Mouse (Mus musculus): ENCODE results near the gene Fbln7. TPM values are rescaled to one million over a fixed set of nuclear protein-coding genes. Genes with fewer than 3 reads are reported as not detected.

The Fbln7 gene
- polyA plus RNA-seq, 1 experiment = 0.09 TPM

GRCm38 (mm10) chr2:128871656-128872055, 8.9 kb downstream of the Fbln7 start:
- no peaks in the 10 kb centered on the region for H3K36me3 ChIP-seq (ENCODE audit: control insufficient read depth, insufficient read depth)
- no peak for TF ChIP-seq CEBPB (IDR thresholded peaks at IDR 0.05; ENCODE audit: low read depth)
- TF ChIP-seq CTCF (IDR thresholded peaks at IDR 0.05; ENCODE audit: control insufficient read depth, insufficient read depth, insufficient read length) = no peak
- no peak for TF ChIP-seq MAX (IDR thresholded peaks at IDR 0.05)
- TF ChIP-seq USF1 (IDR thresholded peaks at IDR 0.05; ENCODE audit: low read depth) = no peak
- TF ChIP-seq MYOG (IDR thresholded peaks at IDR 0.05; ENCODE audit: control insufficient read depth, extremely low read depth, insufficient read length) = no peak
- no peak for TF ChIP-seq MYOD1 (IDR thresholded peaks at IDR 0.05; ENCODE audit: control insufficient read depth, insufficient read length, low read depth)
- TF ChIP-seq FOSL1 (IDR thresholded peaks at IDR 0.05; ENCODE audit: insufficient read depth, low read length, poor library complexity, severe bottlenecking) = no peak
- no peak overlapping the region for H3ac ChIP-seq (ENCODE audit: control insufficient read depth, insufficient read length, low read depth)
- no peaks in the 10 kb centered on the region for H3K79me3 ChIP-seq (ENCODE audit: low read depth)
- H3K4me3 ChIP-seq (ENCODE audit: insufficient read depth, poor library complexity, severe bottlenecking) = no peak overlapping the region
- no peaks in the 10 kb centered on the region for H3K27me3 ChIP-seq (ENCODE audit: control insufficient read depth, insufficient read depth, insufficient read length)
- H3K79me2 ChIP-seq (ENCODE audit: control insufficient read depth, insufficient read depth) = no peaks in the 10 kb centered on the region

GRCm38 (mm10) chr2:128872256-128872655, 9.5 kb downstream of the Fbln7 start:
- Histone ChIP-seq H3K27me3 (ENCODE audit: control insufficient read depth, insufficient read depth, insufficient read length) (no peaks in the 10 kb centered on the region), H3K36me3 (ENCODE audit: control insufficient read depth, insufficient read depth) (no peaks in the 10 kb centered on the region), H3K79me2 (ENCODE audit: control insufficient read depth, insufficient read depth) (no peaks in the 10 kb centered on the region), H3K4me3 (ENCODE audit: insufficient read depth, poor library complexity, severe bottlenecking) (no peak overlapping the region), H3ac (ENCODE audit: control insufficient read depth, insufficient read length, low read depth) (no peak overlapping the region), H3K79me3 (ENCODE audit: low read depth) (no peaks in the 10 kb centered on the region)
- TF ChIP-seq MYOG (IDR thresholded peaks at IDR 0.05; ENCODE audit: control insufficient read depth, extremely low read depth, insufficient read length) (no peak), MAX (IDR thresholded peaks at IDR 0.05) (no peak), CEBPB (IDR thresholded peaks at IDR 0.05; ENCODE audit: low read depth) (no peak), CTCF (IDR thresholded peaks at IDR 0.05; ENCODE audit: control insufficient read depth, insufficient read depth, insufficient read length) (no peak), FOSL1 (IDR thresholded peaks at IDR 0.05; ENCODE audit: insufficient read depth, low read length, poor library complexity, severe bottlenecking) (no peak), MYOD1 (IDR thresholded peaks at IDR 0.05; ENCODE audit: control insufficient read depth, insufficient read length, low read depth) (no peak), USF1 (IDR thresholded peaks at IDR 0.05; ENCODE audit: low read depth) (no peak)

- Histone ChIP-seq H3ac (ENCODE audit: control insufficient read depth, insufficient read length, low read depth) (no peak overlapping the region), H3K4me3 (ENCODE audit: insufficient read depth, poor library complexity, severe bottlenecking) (no peak overlapping the region), H3K27me3 (ENCODE audit: control insufficient read depth, insufficient read depth, insufficient read length) (no peaks in the 10 kb centered on the region), H3K79me2 (ENCODE audit: control insufficient read depth, insufficient read depth) (no peaks in the 10 kb centered on the region), H3K79me3 (ENCODE audit: low read depth) (no peaks in the 10 kb centered on the region), H3K36me3 (ENCODE audit: control insufficient read depth, insufficient read depth) (no peaks in the 10 kb centered on the region)
- no peak for TF ChIP-seq CEBPB (IDR thresholded peaks at IDR 0.05; ENCODE audit: low read depth)
- no peak for TF ChIP-seq FOSL1 (IDR thresholded peaks at IDR 0.05; ENCODE audit: insufficient read depth, low read length, poor library complexity, severe bottlenecking)
- TF ChIP-seq USF1 (IDR thresholded peaks at IDR 0.05; ENCODE audit: low read depth) = no peak
- no peak for TF ChIP-seq MYOG (IDR thresholded peaks at IDR 0.05; ENCODE audit: control insufficient read depth, extremely low read depth, insufficient read length)
- no peak for TF ChIP-seq MYOD1 (IDR thresholded peaks at IDR 0.05; ENCODE audit: control insufficient read depth, insufficient read length, low read depth)
- no peak for TF ChIP-seq MAX (IDR thresholded peaks at IDR 0.05)
- no peak for TF ChIP-seq CTCF (IDR thresholded peaks at IDR 0.05; ENCODE audit: control insufficient read depth, insufficient read depth, insufficient read length)
These were observed 12.7 kb downstream of the Fbln7 start for GRCm38 (mm10) chr2:128875526-128875925.

GRCm38 (mm10) chr2:128881236-128881635, 18.5 kb downstream of the Fbln7 start:
- H3ac ChIP-seq (ENCODE audit: control insufficient read depth, insufficient read length, low read depth) = no peak overlapping the region
- TF ChIP-seq MAX (IDR thresholded peaks at IDR 0.05) (no peak), MYOD1 (IDR thresholded peaks at IDR 0.05; ENCODE audit: control insufficient read depth, insufficient read length, low read depth) (no peak), CTCF (IDR thresholded peaks at IDR 0.05; ENCODE audit: control insufficient read depth, insufficient read depth, insufficient read length) (no peak), CEBPB (IDR thresholded peaks at IDR 0.05; ENCODE audit: low read depth) (no peak), MYOG (IDR thresholded peaks at IDR 0.05; ENCODE audit: control insufficient read depth, extremely low read depth, insufficient read length) (no peak), USF1 (IDR thresholded peaks at IDR 0.05; ENCODE audit: low read depth) (no peak), FOSL1 (IDR thresholded peaks at IDR 0.05; ENCODE audit: insufficient read depth, low read length, poor library complexity, severe bottlenecking) (no peak)
- no peak overlapping the region for H3K4me3 ChIP-seq (ENCODE audit: insufficient read depth, poor library complexity, severe bottlenecking)
- no peaks in the 10 kb centered on the region for H3K79me3 ChIP-seq (ENCODE audit: low read depth)
- peaks cover 4% of the 10 kb centered on the region for H3K27me3 ChIP-seq (ENCODE audit: control insufficient read depth, insufficient read depth, insufficient read length)
- H3K36me3 ChIP-seq (ENCODE audit: control insufficient read depth, insufficient read depth) = no peaks in the 10 kb centered on the region
- H3K79me2 ChIP-seq (ENCODE audit: control insufficient read depth, insufficient read depth) = no peaks in the 10 kb centered on the region

- Histone ChIP-seq H3K79me3 (ENCODE audit: low read depth) (no peaks in the 10 kb centered on the region), H3K4me3 (ENCODE audit: insufficient read depth, poor library complexity, severe bottlenecking) (no peak overlapping the region), H3K79me2 (ENCODE audit: control insufficient read depth, insufficient read depth) (no peaks in the 10 kb centered on the region), H3ac (ENCODE audit: control insufficient read depth, insufficient read length, low read depth) (no peak overlapping the region), H3K36me3 (ENCODE audit: control insufficient read depth, insufficient read depth) (no peaks in the 10 kb centered on the region), H3K27me3 (ENCODE audit: control insufficient read depth, insufficient read depth, insufficient read length) (peaks cover 4% of the 10 kb centered on the region)
- no peak for TF ChIP-seq MYOG (IDR thresholded peaks at IDR 0.05; ENCODE audit: control insufficient read depth, extremely low read depth, insufficient read length)
- TF ChIP-seq FOSL1 (IDR thresholded peaks at IDR 0.05; ENCODE audit: insufficient read depth, low read length, poor library complexity, severe bottlenecking) = no peak
- TF ChIP-seq MYOD1 (IDR thresholded peaks at IDR 0.05; ENCODE audit: control insufficient read depth, insufficient read length, low read depth) = no peak
- TF ChIP-seq MAX (IDR thresholded peaks at IDR 0.05) = no peak
- TF ChIP-seq USF1 (IDR thresholded peaks at IDR 0.05; ENCODE audit: low read depth) = no peak
- no peak for TF ChIP-seq CTCF (IDR thresholded peaks at IDR 0.05; ENCODE audit: control insufficient read depth, insufficient read depth, insufficient read length)
- TF ChIP-seq CEBPB (IDR thresholded peaks at IDR 0.05; ENCODE audit: low read depth) = no peak
These were observed 22.5 kb downstream of the Fbln7 start for GRCm38 (mm10) chr2:128885225-128885811.
